Mouse (Mus musculus) megakaryocyte, embryonic 14.5 days (primary cell): ENCODE measurements around the gene Gls2.

ENCODE experiments used
- FLI1 ChIP-seq: IDR thresholded peaks from 2 replicates; pipeline ENCODE4 v1.6.1; 2012; ENCODE audit warnings: low read length, inconsistent platforms, mixed read lengths
- GATA1 ChIP-seq: IDR thresholded peaks from 3 replicates; pipeline ENCODE4 v1.6.1; 2012; ENCODE audit warnings: mixed read lengths, low read length, inconsistent platforms, borderline replicate concordance

- no peak for TF ChIP-seq GATA1
- TF ChIP-seq FLI1, result no peak
Measured at GRCm38 (mm10) chr10:128253677-128254255, 59.5 kb downstream of the Gls2 start, which contains the start of gene Apon.
